Mouse (Mus musculus): Measurements from ENCODE around the gene Ccr9. TPM values are rescaled to one million over a fixed set of nuclear protein-coding genes. Genes with fewer than 3 reads are reported as not detected.
"Not testable (repeated sequence)": the region's sequence is repeated elsewhere in the genome, so short reads cannot be mapped to it uniquely, and the experiment has no call there.

The Ccr9 gene
- total RNA-seq, 2 experiments from 2014 or later: 0.11 TPM; not detected in 1

GRCm38 (mm10) chr9:123773299-123773698, 95.1 kb downstream of the Ccr9 start:
- intact Hi-C loops (cut with DNase I; ENCODE audit: low total_unique reads); DNase-seq: not testable (repeated sequence)

DNA sequence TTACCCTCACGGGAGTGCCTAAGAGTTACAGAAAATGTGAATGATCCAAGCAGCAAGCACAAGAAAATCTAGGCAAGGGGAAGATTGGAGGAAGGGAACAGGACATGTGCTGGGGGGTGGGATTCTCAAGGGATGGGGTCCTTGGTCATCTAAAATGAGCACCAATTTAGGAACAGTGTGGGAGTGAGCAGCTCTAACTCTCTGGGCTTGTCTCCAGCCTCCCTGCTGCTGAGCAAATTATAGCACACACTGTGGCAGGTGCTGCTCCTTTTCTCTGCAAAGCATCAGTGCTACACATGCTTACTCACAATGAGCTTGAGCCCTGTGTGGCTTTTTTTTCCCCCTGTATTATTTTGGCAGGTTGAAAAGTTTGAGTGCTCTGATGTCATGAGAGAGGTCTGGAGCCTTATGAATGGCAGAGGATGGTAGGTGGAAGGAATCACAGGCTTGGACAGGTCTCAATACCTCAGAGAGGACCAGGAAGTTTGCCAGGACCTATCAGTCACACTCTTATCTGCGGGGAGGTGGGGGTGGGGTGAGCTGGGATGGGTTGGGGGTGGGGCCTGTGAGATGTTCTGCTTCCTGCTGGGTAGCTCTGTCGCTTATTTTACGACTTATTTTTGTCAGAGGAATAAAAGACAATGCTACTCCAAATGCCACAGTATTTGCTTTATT, 110.8 kb downstream of the Ccr9 start:
- intact Hi-C loops (cut with DNase I; ENCODE audit: low total_unique reads): no loop called here
- no peak for DNase-seq

- DNase-seq: peak; percentile 15
- intact Hi-C loops (cut with DNase I; ENCODE audit: low total_unique reads): no loop called here
Measured at GRCm38 (mm10) chr9:123796174-123796573, 117.9 kb downstream of the Ccr9 start.

DNA sequence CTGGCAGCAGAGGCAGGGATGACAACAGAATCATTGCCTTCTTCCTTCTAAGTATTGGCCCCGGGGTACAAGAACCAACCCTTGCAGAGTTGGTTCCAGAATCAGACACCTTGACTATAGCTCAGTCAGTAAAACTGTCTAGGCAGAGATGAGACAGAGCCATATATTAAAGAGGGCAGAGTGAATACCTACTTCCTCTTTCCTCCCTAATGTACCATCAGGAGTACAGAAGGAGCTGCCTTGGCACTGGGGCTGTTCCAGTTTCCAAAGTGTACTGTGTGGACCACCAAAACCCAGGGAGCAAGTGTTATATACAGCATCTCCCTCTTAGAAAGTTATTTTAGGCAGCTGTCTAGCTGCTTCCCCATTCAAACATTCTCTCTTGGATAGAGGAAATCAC, 123.3 kb downstream of the Ccr9 start:
- intact Hi-C loops (cut with DNase I; ENCODE audit: low total_unique reads): no loop called here
- no peak for DNase-seq

DNA sequence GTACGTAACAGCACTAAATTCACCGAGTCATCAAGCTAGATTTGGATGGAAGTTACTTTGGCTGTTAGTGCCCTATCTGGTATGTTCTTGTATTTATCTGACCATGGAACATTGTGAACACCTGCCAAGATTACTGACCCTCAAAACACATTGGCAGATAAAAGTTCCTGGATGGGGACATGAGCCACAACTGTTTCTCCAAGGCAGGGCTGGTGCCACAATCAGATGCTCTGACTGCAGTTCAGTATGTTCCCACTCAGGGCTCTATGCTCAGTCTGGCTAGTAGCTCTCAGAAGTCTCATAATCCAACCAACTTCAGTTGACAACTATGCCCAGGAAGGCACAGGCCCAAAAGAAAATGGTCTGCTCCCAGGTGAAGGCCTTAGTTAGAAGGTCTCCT, 124.2 kb downstream of the Ccr9 start:
- no peak for DNase-seq
- intact Hi-C loops (cut with DNase I; ENCODE audit: low total_unique reads): no loop called here

GRCm38 (mm10) chr9:123802896-123803295, 124.7 kb downstream of the Ccr9 start:
- no peak for DNase-seq
- intact Hi-C loops (cut with DNase I; ENCODE audit: low total_unique reads): no loop called here

DNA sequence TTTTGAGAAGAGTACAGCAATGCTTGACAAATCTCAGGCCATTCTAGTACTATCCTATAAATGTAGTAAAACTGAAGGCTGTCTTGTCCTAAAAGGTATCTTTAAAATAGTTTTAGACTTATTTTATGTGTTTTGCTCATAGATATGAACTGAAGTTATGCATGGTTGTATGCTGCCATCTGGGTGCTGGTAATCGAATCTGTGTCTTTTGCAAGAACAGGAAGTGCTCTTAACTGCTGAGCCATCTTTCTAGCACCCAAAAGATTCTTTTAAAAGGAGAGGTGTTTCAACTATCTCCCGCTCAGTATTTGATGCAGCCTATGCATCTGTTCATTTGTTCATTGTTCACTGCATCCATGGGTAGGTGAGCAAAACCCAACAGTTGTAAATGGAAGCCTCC, 127.0 kb downstream of the Ccr9 start:
- intact Hi-C loops (cut with DNase I; ENCODE audit: low total_unique reads): no loop called here
- no peak for DNase-seq

- intact Hi-C loops (cut with DNase I; ENCODE audit: low total_unique reads): no loop called here
- no peak for DNase-seq
Measured at GRCm38 (mm10) chr9:123806267-123806666, 128.0 kb downstream of the Ccr9 start, which contains the start of gene Cxcr6. Cxcr6 (plus strand) TSS chr9:123806475.

- intact Hi-C loops (cut with DNase I; ENCODE audit: low total_unique reads): no loop called here
- no peak for DNase-seq
Measured at GRCm38 (mm10) chr9:123808583-123808982, 130.3 kb downstream of the Ccr9 start.

DNA sequence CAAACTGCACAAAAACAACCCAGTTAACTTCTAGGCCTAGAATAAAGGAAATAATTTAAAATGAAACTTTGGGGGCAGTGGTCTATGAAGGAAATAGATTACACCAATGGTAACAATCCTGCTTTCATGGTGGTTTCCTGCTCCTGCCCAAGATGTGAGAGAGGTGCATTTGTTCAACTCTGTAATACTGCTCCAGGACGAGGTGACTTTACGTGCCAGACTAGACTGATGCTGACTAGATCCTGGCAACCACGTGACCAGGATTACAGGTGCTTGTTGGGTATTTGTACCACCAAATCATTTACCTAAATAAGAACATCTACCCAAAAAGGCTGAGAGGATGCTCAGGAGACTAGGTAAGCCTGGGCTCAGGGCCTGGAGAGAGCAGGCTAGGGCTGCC, 133.6 kb downstream of the Ccr9 start:
- no peak for DNase-seq
- intact Hi-C loops (cut with DNase I; ENCODE audit: low total_unique reads): no loop called here

DNA sequence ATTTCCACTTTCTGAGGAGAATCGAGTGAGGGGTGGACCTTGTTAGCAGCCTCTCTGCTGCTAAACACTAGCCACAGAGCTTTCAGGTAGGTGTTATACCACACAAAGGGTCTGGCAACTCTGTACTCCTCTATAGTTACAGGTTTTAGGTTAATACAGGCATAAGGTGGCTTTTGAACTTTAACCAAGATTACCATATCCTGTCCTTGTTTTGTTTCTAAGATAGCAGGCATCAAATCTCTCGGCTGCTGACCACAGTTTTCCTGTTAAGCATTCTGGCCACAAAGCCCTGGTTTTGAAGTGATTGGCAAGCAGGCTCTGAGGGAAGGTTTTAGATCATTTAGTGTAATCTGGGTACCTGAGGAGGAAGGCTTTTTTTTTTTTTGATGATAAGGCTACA, 136.1 kb downstream of the Ccr9 start:
- intact Hi-C loops (cut with DNase I; ENCODE audit: low total_unique reads): no loop called here
- no peak for DNase-seq

DNA sequence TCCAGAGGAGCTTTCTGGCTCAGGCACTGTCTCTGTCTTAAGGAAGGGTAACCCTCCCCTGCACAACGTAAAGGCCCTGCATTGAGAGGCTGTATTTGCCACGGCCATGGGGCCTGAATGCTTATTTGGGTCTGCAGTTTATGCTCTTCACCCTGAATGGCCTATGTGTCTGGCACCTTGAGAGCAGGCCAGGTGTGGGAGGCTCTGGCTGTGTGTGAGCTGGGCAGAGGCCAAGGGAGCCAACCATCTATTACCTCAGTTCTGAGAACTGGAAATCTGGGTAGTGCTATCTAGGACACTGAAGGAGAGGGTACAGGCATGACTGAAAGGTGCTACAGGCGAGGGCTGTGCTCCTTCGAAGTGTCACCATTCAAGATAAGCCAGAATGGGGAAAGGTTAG, 136.6 kb downstream of the Ccr9 start:
- DNase-seq: no peak
- intact Hi-C loops (cut with DNase I; ENCODE audit: low total_unique reads): no loop called here

DNA sequence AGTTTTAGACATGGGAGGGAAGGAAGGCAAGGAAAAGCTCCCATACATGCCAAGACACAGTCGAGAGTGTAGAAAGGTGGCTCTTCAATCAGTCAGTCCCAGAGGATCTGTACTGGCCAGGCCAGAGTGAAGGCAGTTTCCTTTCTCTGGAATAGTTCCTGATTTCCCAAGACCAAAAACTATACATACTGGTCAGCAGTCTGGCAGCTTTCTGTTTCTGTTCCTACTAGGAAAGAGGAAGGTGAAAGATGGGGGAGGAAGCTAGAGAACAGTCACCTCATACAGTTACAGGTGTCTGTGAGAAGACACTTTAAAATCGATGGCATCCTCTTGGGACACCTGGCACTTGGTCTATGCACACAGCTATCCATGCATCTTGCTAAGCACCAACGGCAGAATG, 137.2 kb downstream of the Ccr9 start:
- intact Hi-C loops (cut with DNase I; ENCODE audit: low total_unique reads): no loop called here
- DNase-seq: no peak

DNA sequence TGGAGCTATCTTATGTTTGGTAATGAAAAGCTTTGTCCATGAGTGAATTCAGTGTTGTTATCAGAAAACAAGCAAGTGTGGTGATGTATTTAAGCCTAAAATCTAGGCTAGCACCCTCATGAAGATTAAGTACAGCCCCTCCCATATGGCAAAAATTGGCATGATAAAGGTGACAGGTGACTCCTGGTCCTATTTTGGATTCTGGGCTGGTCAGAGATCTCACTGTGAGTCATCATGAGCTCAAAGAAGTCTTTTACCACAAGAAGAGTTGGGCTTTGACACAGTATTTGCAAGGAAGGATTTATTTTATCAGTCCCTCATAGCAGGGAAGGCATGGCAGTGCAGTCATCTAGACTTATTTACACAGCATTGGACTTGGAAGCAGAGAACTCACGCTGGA, 137.8 kb downstream of the Ccr9 start:
- no peak for DNase-seq
- intact Hi-C loops (cut with DNase I; ENCODE audit: low total_unique reads): no loop called here

- DNase-seq: no peak
- intact Hi-C loops (cut with DNase I; ENCODE audit: low total_unique reads): no loop called here
Measured at GRCm38 (mm10) chr9:123818601-123819000, 140.4 kb downstream of the Ccr9 start.

GRCm38 (mm10) chr9:123826631-123827030, 148.4 kb downstream of the Ccr9 start:
- DNase-seq: no peak
- intact Hi-C loops (cut with DNase I; ENCODE audit: low total_unique reads): no loop called here

DNA sequence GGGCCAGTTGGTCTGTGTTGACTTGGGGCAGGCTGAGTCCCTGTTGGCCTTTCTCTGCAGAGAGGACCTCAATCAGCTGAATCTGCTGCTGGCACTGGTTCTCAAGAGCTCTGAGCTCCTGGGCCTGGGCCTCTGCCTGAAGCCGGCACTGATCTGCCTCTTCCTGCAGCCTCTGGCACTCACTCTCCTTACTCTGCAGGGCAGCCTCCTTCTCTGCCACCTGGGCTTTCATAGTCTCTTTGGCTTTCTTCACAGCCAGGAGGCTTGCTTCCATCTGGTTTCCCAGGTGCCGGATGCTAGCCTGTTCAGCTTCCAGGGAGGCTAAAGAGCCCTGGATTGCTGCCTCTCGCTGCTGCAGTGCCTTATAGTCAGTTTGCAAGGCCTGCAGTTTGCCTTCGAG, 150.7 kb downstream of the Ccr9 start:
- peak; percentile 27 for DNase-seq

More for the DNA sequence above, 150.7 kb downstream of the Ccr9 start:
- intact Hi-C loops (cut with DNase I; ENCODE audit: low total_unique reads): no loop called here

Other genes with a start within 250 kb of the Ccr9 start
- 10 to 100 TPM; 29.4 to 31.2 TPM for gene Limd1, start 199.7 kb upstream of the Ccr9 start, total RNA-seq (2021)
- gene Sacm1l, start 148.7 kb upstream of the Ccr9 start, total RNA-seq (2021): 10 to 100 TPM; 19.2 to 23.7 TPM
- gene Slc6a20b, start 45.9 kb upstream of the Ccr9 start, total RNA-seq (2021): not detected
- gene Slc6a20a, start 446 bp downstream of the Ccr9 start, total RNA-seq (2021): not detected
- gene Lztfl1, start 39.3 kb downstream of the Ccr9 start, total RNA-seq (2021): 10 to 100 TPM; 16.2 to 20.2 TPM
- under 1 TPM in 1 of 2 experiments, not detected in 1; 0.21 TPM for gene Cxcr6, start 128.0 kb downstream of the Ccr9 start, total RNA-seq (2021)
- gene Fyco1, start 173.5 kb downstream of the Ccr9 start, total RNA-seq (2021): 100 to 1,000 TPM; 175 to 183 TPM
- not detected for gene Xcr1, start 183.6 kb downstream of the Ccr9 start, total RNA-seq (2021)

Data from gastrocnemius, postnatal 14 days (tissue).